Mouse (Mus musculus) intestine, embryonic 14.5 days (tissue): Measurements from ENCODE around the gene Ndufb4. TPM values are rescaled to one million over a fixed set of nuclear protein-coding genes. Genes with fewer than 3 reads are reported as not detected.
"Not testable (repeated sequence)": the region's sequence is repeated elsewhere in the genome, so short reads cannot be mapped to it uniquely, and the experiment has no call there.

ENCODE experiments used
- ATAC-seq: fragments of 200-750 bp; cut with Nextera tagmentation; replicated peaks from 2 replicates; pipeline ENCODE4 v1.8.0; 2017; ENCODE audit warnings: low read depth, moderate number of reproducible peaks, moderate TSS enrichment, moderate library complexity; ENCODE audit not compliant: low FRiP score, low TSS enrichment
- DNase-seq: peaks from one replicate; pipeline ENCODE4 v3.0.0-alpha.2; 2018; ENCODE audit warnings: low spot score
- H3K27ac ChIP-seq: fragments of 300-500 bp; sonication (generic); 2 replicates; pipeline ENCODE4 v1.5.1; 2014; ENCODE audit warnings: low read depth, mild to moderate bottlenecking, control low read depth
- H3K27me3 ChIP-seq: fragments of 300-500 bp; sonication (generic); replicated peaks from 2 replicates; pipeline ENCODE4 v1.6.1; 2014; ENCODE audit warnings: low read length, control low read depth; ENCODE audit not compliant: control insufficient read depth, insufficient read depth
- H3K36me3 ChIP-seq: fragments of 300-500 bp; sonication (generic); 2 replicates; pipeline ENCODE4 v1.6.1; 2014; ENCODE audit warnings: low read length, control low read depth; ENCODE audit not compliant: control insufficient read depth, insufficient read depth
- H3K4me1 ChIP-seq: fragments of 300-500 bp; sonication (generic); replicated peaks from 2 replicates; pipeline ENCODE4 v1.6.1; 2014; ENCODE audit warnings: low read length, control low read depth, mixed read lengths; ENCODE audit not compliant: control insufficient read depth, insufficient read depth
- H3K4me2 ChIP-seq: fragments of 300-500 bp; sonication (generic); 2 replicates; pipeline ENCODE4 v1.6.1; 2014; ENCODE audit warnings: low read length
- H3K4me3 ChIP-seq: fragments of 300-500 bp; sonication (generic); 2 replicates; pipeline ENCODE4 v1.5.1; 2014; ENCODE audit warnings: low read depth, low read length, control low read depth, mixed read lengths
- H3K9ac ChIP-seq: fragments of 300-500 bp; sonication (generic); 2 replicates; pipeline ENCODE4 v1.6.1; 2014; ENCODE audit warnings: mild to moderate bottlenecking, low read length
- H3K9me3 ChIP-seq: fragments of 300-500 bp; sonication (generic); 2 replicates; pipeline ENCODE4 v1.6.1; 2016; ENCODE audit warnings: low read length, control low read depth; ENCODE audit not compliant: control insufficient read depth
- WGBS: fragments of 180-500 bp; shearing (Covaris S2); extraction: QIAGEN DNeasy Blood & Tissue Kit; methylation state at CpG from one replicate; pipeline ENCODE4 v1.1.7; 2014; 5-methylcytosine and 5-hydroxymethylcytosine counted together
- polyA plus RNA-seq: library from polyadenylated mRNA; unstranded; fragments of >200 nt; fragmentation: Nextera tagmentation; extraction: Ambion mirVana; gene quantifications from 2 replicates; pipeline ENCODE4 v1.2.1, GENCODE M21; 2014

Ndufb4 gene
- 58.1 and 67.1 TPM in 2 replicates for polyA plus RNA-seq

DNA sequence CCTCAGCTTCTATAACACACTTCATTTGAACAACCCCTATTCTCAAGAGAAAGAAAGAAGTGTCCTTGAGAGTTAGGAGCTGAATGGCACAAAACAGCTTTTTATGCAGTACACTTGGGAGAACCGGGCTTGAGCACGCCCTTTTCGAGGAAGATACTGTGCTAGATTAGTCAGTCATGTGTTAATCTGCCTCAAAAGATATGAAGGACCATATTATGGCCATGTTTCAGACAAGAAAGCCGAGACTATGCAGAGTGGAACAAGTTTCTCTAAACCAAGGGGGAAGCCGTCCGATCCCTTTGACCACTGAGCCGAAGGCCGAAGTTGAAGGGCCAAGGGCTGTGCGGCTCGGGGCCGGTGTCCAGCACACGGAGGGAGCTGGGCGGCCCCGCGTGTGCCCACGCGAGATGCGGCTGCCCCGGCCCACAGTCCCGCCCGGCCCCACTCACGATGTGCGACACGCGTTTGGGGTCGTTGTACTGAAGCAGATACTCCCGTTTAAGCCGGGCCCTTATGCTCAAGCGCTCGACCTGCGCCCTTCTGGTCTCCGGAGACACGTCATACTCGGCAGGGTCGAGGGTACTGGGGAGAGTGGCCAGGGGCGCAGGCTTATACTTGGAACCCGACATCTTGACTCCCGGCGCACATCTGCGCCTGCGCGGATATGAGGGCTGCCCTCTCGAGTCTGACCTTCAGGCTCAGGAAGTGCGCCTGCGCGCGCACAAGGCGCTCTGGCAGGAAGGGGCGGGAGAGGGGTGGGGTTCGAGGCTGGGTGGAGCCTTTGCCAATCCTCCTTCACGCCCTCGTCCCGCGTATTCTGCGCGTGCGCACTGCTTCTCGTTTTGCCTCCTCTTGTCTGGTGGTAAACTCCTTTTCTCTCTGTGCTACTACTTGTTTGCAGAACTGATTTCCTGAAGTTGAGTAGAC is at the start of gene Ndufb4:
Ndufb4 (minus strand) TSS at position 723 of the 927 bp plus-strand sequence.
- ATAC-seq: peak; percentile 96
- peak within 1 kb of the TSS; percentile 78 for H3K4me2 ChIP-seq
- H3K4me3 ChIP-seq: peak within 1 kb of the TSS; percentile 60
- H3K4me1 ChIP-seq: peaks cover 18% of the 10 kb centered on the region
- no peaks in the 10 kb centered on the region for H3K36me3 ChIP-seq
- no peaks in the 10 kb centered on the region for H3K27me3 ChIP-seq
- H3K9me3 ChIP-seq: no peaks in the 10 kb centered on the region
- peak; percentile 94 for DNase-seq
- H3K9ac ChIP-seq: peak within 1 kb of the TSS; percentile 79
- peak within 1 kb of the TSS; percentile 51 for H3K27ac ChIP-seq
- WGBS: under 1% methylated on average over 52 of the region's 58 CpGs

DNA sequence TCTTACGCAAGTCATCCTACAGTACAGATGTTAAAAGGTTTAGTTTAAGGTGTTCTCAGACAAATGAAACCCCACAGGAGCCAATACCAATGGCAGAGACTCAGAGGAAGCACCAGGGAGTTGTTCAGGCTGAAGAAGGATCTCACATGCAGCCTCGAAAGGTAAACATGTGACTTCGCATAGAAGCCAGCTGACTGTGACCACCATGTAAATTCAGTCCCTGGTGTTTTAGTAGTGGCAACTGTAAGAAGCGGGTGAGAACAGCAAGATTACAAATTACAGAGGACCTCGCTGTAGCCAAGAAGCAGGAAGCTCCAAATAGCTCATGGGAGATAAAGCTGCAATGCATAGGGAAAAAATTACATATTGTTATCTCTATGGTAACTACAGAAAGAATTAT is 49.6 kb upstream of the Ndufb4 start:
- no peak for ATAC-seq
- DNase-seq: no peak
- no peaks in the 10 kb centered on the region for H3K27me3 ChIP-seq
- H3K4me2 ChIP-seq: no peak overlapping the region
- H3K9ac ChIP-seq: no peak overlapping the region
- H3K27ac ChIP-seq: no peak overlapping the region
- no peak overlapping the region for H3K4me3 ChIP-seq
- no peaks in the 10 kb centered on the region for H3K36me3 ChIP-seq
- whole genome bisulfite sequencing: 75% methylated on average over 5 of the region's 5 CpGs
- no peaks in the 10 kb centered on the region for H3K9me3 ChIP-seq
- H3K4me1 ChIP-seq: no peaks in the 10 kb centered on the region

DNA sequence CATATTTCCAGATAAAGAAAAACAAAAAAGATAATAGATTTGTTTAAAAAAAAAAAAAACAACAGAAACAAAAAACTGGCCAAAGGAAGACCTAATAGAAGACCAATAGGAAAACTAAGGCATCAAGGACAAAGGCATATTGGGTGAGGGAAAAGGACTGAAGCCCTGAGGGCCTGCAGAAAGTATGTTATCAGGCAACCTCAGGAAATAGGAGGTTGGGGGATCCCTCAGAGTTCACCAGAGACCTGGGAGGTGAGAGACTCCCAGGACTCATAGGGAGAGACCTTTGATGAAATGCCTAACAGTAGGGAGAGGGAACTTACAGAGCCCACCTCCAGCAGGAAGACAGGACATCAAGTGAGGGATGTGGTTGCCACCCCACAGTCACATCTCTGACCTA is 45.8 kb upstream of the Ndufb4 start:
- DNase-seq, H3K4me3 ChIP-seq, ATAC-seq, H3K4me2 ChIP-seq, H3K9me3 ChIP-seq, H3K36me3 ChIP-seq, H3K9ac ChIP-seq, H3K27me3 ChIP-seq, H3K27ac ChIP-seq, H3K4me1 ChIP-seq: not testable (repeated sequence)

DNA sequence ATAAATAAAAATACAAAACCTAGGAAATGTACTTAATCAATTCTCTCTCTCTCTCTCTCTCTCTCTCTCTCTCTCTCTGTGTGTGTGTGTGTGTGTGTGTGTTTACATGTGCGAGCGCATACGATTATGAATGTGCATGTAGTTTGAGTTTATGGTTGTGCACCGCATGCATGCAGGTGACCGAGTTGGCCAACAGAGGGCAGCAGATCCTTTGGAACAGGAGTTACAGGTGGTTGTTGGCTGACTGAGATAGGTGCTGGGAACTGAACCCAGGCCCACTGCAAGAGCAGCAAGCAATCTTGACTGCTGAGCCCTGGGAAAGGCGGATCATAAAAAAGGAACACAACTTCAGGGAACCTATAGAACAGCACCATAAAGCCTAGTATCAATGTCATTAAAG is 44.5 kb upstream of the Ndufb4 start:
- no peak for ATAC-seq
- Histone ChIP-seq H3K4me1 (no peaks in the 10 kb centered on the region), H3K4me2 (no peak overlapping the region), H3K27me3 (no peaks in the 10 kb centered on the region), H3K27ac (no peak overlapping the region), H3K36me3 (no peaks in the 10 kb centered on the region), H3K4me3 (no peak overlapping the region), H3K9me3 (no peaks in the 10 kb centered on the region), H3K9ac (no peak overlapping the region)
- 97% methylated on average over 6 of the region's 6 CpGs for WGBS
- no peak for DNase-seq

DNA sequence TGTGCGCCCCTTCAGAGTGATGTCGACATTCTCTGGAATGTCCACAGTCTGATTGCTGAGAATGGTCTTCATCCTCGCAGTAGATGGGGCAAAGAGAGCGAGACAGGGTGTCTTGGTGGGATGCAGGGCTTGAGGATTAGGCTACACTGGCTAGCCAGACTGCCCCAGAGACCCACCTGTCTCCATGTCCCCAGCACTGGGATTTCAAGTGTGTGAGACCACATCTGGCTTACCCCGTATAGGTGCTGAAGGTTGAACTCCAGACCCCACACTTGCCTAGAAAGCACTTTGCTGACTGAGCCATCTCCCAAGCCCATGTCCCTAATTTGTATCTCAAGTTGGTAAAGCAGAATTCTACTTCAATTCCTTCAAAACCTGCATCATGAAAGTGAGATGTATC is 43.0 kb upstream of the Ndufb4 start:
- Histone ChIP-seq H3K27me3 (no peaks in the 10 kb centered on the region), H3K27ac (no peak overlapping the region), H3K4me2 (no peak overlapping the region), H3K9ac (no peak overlapping the region), H3K4me3 (no peak overlapping the region), H3K36me3 (no peaks in the 10 kb centered on the region), H3K4me1 (no peaks in the 10 kb centered on the region), H3K9me3 (no peaks in the 10 kb centered on the region)
- DNase-seq (no peak), ATAC-seq (no peak)
- 76% methylated on average over 4 of the region's 5 CpGs for WGBS

DNA sequence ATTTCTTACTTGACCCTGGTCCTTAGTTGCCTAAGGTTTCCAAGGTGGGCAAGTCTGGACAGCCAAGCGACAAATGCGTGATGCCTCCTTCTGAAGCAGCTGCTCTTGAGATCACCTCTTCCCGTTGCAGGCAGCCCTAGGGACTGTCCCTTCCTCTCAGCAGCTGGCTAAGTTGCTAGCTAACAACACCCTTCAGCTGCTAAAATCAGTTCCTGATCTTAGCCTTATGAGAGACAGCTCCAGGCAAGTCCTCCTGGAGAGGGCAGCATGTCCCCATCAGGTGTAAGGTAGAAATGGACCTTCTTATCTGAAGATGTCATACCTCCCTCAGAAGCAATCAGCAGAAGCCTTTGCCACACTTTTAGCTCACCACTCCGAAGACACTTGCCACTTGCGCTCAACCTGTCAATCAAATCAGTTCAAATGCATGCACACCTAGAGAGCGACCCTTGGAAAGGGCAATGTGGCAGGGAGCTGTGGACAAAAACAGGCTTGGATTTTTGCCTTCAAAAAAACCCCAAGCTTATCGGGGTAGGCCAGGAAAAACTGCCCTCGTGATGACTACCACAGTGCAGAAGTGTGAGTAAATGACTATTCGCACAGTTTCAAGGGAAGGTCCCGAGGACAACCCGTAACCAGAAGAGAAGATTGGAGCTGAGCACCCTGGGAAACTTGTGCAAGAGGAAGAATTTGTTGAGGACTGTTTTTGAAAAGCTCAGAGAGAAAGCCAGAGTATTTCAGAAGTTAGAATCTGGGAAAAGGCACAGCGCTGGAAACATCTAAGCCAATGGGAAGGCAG is 36.9 kb upstream of the Ndufb4 start:
- WGBS: 80% methylated on average over 12 of the region's 12 CpGs
- no peaks in the 10 kb centered on the region for H3K9me3 ChIP-seq

DNA sequence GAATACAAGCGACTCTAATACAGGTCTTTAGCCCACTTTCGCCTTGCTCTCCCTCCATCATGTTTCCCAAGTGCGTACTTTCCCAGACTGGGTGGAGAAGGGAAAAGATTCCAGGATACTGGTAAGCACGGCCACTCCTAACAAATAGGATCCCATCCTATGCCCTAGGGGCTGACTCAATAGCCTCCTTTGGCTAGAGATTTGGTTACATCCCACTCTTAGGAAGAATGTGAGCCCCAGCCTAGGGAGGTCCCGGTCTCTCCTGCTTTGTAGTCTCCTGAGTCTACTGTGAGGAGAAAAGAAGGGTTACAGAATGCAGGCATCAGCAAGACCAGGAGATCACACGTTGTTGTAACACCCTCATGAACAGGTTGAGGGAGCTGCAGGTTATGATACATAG is 36.2 kb upstream of the Ndufb4 start:
- H3K4me2 ChIP-seq: no peak overlapping the region
- WGBS: 71% methylated on average over 6 of the region's 6 CpGs
- peaks cover 13% of the 10 kb centered on the region for H3K4me1 ChIP-seq
- H3K36me3 ChIP-seq: no peaks in the 10 kb centered on the region
- H3K4me3 ChIP-seq: no peak overlapping the region
- ATAC-seq (no peak), DNase-seq (no peak)
- no peak overlapping the region for H3K9ac ChIP-seq
- no peaks in the 10 kb centered on the region for H3K27me3 ChIP-seq
- H3K27ac ChIP-seq: no peak overlapping the region
- no peaks in the 10 kb centered on the region for H3K9me3 ChIP-seq

More for the DNA sequence above, 36.9 kb upstream of the Ndufb4 start:
- ATAC-seq: no peak
- H3K27me3 ChIP-seq: no peaks in the 10 kb centered on the region
- H3K4me3 ChIP-seq: no peak overlapping the region
- H3K36me3 ChIP-seq: no peaks in the 10 kb centered on the region
- no peak for DNase-seq
- no peak overlapping the region for H3K4me2 ChIP-seq
- H3K4me1 ChIP-seq: peaks cover 6% of the 10 kb centered on the region; the same call in 1 of the 2 replicates
- no peak overlapping the region for H3K9ac ChIP-seq
- no peak overlapping the region for H3K27ac ChIP-seq

DNA sequence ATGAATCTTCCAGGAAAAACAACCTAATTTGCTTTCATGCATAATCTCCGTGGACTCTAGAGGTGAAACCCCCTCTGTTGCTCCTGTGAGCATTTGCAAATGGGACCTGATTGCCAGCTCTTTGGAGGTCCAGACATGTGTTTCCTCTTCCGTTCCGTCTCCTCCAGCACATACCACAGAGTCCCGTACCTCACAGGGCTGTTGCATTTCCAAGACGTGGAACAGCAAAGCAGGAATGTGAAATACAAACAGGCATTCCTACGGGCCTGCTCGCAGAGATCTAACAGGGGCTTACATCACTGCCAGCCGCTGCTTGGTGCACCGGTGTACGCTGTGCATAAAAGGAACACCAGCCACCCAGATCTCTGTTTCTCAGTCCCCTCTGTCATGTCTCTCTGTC is 35.7 kb upstream of the Ndufb4 start:
- no peak for DNase-seq
- H3K9me3 ChIP-seq: no peaks in the 10 kb centered on the region
- H3K4me2 ChIP-seq: no peak overlapping the region
- no peaks in the 10 kb centered on the region for H3K27me3 ChIP-seq
- H3K4me3 ChIP-seq: no peak overlapping the region
- ATAC-seq: no peak
- H3K27ac ChIP-seq: no peak overlapping the region
- H3K36me3 ChIP-seq: no peaks in the 10 kb centered on the region
- WGBS: 32% methylated on average over 10 of the region's 10 CpGs
- H3K9ac ChIP-seq: no peak overlapping the region
- H3K4me1 ChIP-seq: peaks cover 15% of the 10 kb centered on the region
